8 mouse cellular contexts compared by ENCODE assay signal in genomic region chr8:107483250-107483649, GRCm38 (mm10). TPM values are rescaled to one million over a fixed set of nuclear protein-coding genes. Genes with fewer than 3 reads are reported as not detected.
DNase-seq lines count a peak whose midpoint lies in the region; ATAC-seq and TF ChIP-seq lines count a peak whose summit lies in the region.
"Had no signal": no experiment of that assay in that cellular context is flagged by ENCODE, and none has a peak within 500 bp of the region (broad histone marks: within the 10 kb centered on the region; RNA-seq: fewer than 3 reads in every experiment).

No protein-coding gene starts in this region.

- TF ChIP-seq CTCF in midbrain, postnatal 0 days (IDR thresholded peaks at IDR 0.05), result no peak

- H3K9me3 ChIP-seq in midbrain, postnatal 0 days (ENCODE audit: low read length), result no peaks in the 10 kb centered on the region
- H3K9me3 ChIP-seq in midbrain, embryonic 15.5 days, result no peaks in the 10 kb centered on the region
- H3K9me3 ChIP-seq in neural tube, embryonic 15.5 days (replicated peaks), result no peaks in the 10 kb centered on the region

- no peak overlapping the region for H3K27ac ChIP-seq in midbrain, postnatal 0 days (ENCODE audit: low read depth, low read length)
- no peak overlapping the region for H3K27ac ChIP-seq in midbrain, embryonic 15.5 days
- 0 out of 2 replicates have a peak overlapping the region, but pooled peaks have one; percentile 18 for H3K27ac ChIP-seq in neural tube, embryonic 15.5 days (replicated peaks)

- no peak overlapping the region for H3K9ac ChIP-seq in midbrain, postnatal 0 days (replicated peaks; ENCODE audit: low read length, poor library complexity, severe bottlenecking)
- no peak overlapping the region for H3K9ac ChIP-seq in midbrain, embryonic 15.5 days
- no peak overlapping the region for H3K9ac ChIP-seq in neural tube, embryonic 15.5 days (replicated peaks)

- no peak overlapping the region for H3K4me3 ChIP-seq in midbrain, postnatal 0 days (ENCODE audit: low read depth, low read length)
- H3K4me3 ChIP-seq in midbrain, embryonic 15.5 days, result no peak overlapping the region
- H3K4me3 ChIP-seq in neural tube, embryonic 15.5 days (replicated peaks), result no peak overlapping the region

- WGBS in midbrain, postnatal 0 days, result 78% methylated on average over 8 of the region's 8 CpGs
- WGBS in midbrain, embryonic 15.5 days, result 78% methylated on average over 8 of the region's 8 CpGs
- WGBS in neural tube, embryonic 15.5 days, result 64% methylated on average over 8 of the region's 8 CpGs

- ATAC-seq in midbrain, postnatal 0 days (ENCODE audit: low FRiP score), result no peak
- no peak for ATAC-seq in midbrain, embryonic 15.5 days (replicated peaks)
- 0 out of 2 replicates have a peak, but pooled peaks have one; percentile 41 for ATAC-seq in neural tube, embryonic 15.5 days (ENCODE audit: low FRiP score)

- H3K36me3 ChIP-seq in midbrain, postnatal 0 days (ENCODE audit: insufficient read depth, low read length), result no peaks in the 10 kb centered on the region
- 0 out of 2 replicates have a peak, but pooled peaks cover 5% of the 10 kb centered on the region for H3K36me3 ChIP-seq in midbrain, embryonic 15.5 days (replicated peaks)
- peaks cover 7% of the 10 kb centered on the region; the same call in 1 of the 2 replicates for H3K36me3 ChIP-seq in neural tube, embryonic 15.5 days

- no peaks in the 10 kb centered on the region for H3K4me1 ChIP-seq in midbrain, postnatal 0 days (ENCODE audit: insufficient read depth, low read length)
- no peaks in the 10 kb centered on the region for H3K4me1 ChIP-seq in midbrain, embryonic 15.5 days
- H3K4me1 ChIP-seq in neural tube, embryonic 15.5 days, result 0 out of 2 replicates have a peak, but pooled peaks cover 8% of the 10 kb centered on the region

- peak; percentile 80 for DNase-seq in midbrain, postnatal 0 days (ENCODE audit: low spot score)
- peak; percentile 68 for DNase-seq in cerebellum, adult 9-10 months
- peak; percentile 59 for DNase-seq in gonadal fat pad, adult 2 months (ENCODE audit: low read depth)
- DNase-seq in spleen, adult 12 weeks (ENCODE audit: low spot score), result no peak
- DNase-seq in frontal cortex, postnatal 10 days (ENCODE audit: low spot score in 2 of 2), result no peak
- DNase-seq: thymus, postnatal 36 days had no signal

- H3K4me2 ChIP-seq in midbrain, postnatal 0 days (ENCODE audit: low read depth, low read length, poor library complexity, severe bottlenecking), result no peak overlapping the region
- no peak overlapping the region for H3K4me2 ChIP-seq in midbrain, embryonic 15.5 days
- no peak overlapping the region for H3K4me2 ChIP-seq in neural tube, embryonic 15.5 days

- no peaks in the 10 kb centered on the region for H3K27me3 ChIP-seq in midbrain, postnatal 0 days (ENCODE audit: insufficient read depth, low read length)
- H3K27me3 ChIP-seq in midbrain, embryonic 15.5 days (replicated peaks), result no peaks in the 10 kb centered on the region
- no peaks in the 10 kb centered on the region for H3K27me3 ChIP-seq in neural tube, embryonic 15.5 days (replicated peaks)

RNA-seq across cellular contexts. Expression of gene Wwp2, which starts 47.1 kb away (rescaled TPM):
- 41.7 and 44.2 TPM in 2 replicates for total RNA-seq in midbrain, postnatal 0 days (2014; rRNA removed)
- polyA plus RNA-seq in midbrain, postnatal 0 days (2015; fragmentation: Nextera tagmentation; extraction: Ambion mirVana), result 34.7 and 36.2 TPM in 2 replicates
- polyA plus RNA-seq in midbrain, embryonic 15.5 days (2015; fragmentation: Nextera tagmentation; extraction: Ambion mirVana), result 43.0 and 44.3 TPM in 2 replicates
- polyA plus RNA-seq in gonadal fat pad, adult 2 months (2012; rRNA removed), result 29.0 and 31.3 TPM in 2 replicates
- polyA plus RNA-seq in neural tube, embryonic 15.5 days (2015; fragmentation: Nextera tagmentation; extraction: Ambion mirVana), result 36.4 and 39.5 TPM in 2 replicates

RNA-seq across cellular contexts. Expression of gene Nob1, which starts 58.4 kb away (rescaled TPM):
- total RNA-seq in midbrain, postnatal 0 days (2014; rRNA removed), result 19.5 and 22.0 TPM in 2 replicates
- 47.3 and 52.7 TPM in 2 replicates for polyA plus RNA-seq in midbrain, postnatal 0 days (2015; fragmentation: Nextera tagmentation; extraction: Ambion mirVana)
- polyA plus RNA-seq in midbrain, embryonic 15.5 days (2015; fragmentation: Nextera tagmentation; extraction: Ambion mirVana), result 68.0 and 70.0 TPM in 2 replicates
- polyA plus RNA-seq in gonadal fat pad, adult 2 months (2012; rRNA removed), result 22.2 and 24.0 TPM in 2 replicates
- 64.2 and 73.6 TPM in 2 replicates for polyA plus RNA-seq in neural tube, embryonic 15.5 days (2015; fragmentation: Nextera tagmentation; extraction: Ambion mirVana)

Comparison
In these comparisons a context has a peak if more than half of its experiments do, and no peak if none do; other contexts are left out.
1. DNase-seq: peak in midbrain, postnatal 0 days (single experiment), cerebellum, adult 9-10 months (single experiment) and gonadal fat pad, adult 2 months (single experiment); none in spleen, adult 12 weeks (single experiment) and frontal cortex, postnatal 10 days (0 of 2).